Mouse (Mus musculus): Measurements from ENCODE around the gene Pold2. TPM values are rescaled to one million over a fixed set of nuclear protein-coding genes. Genes with fewer than 3 reads are reported as not detected.

Pold2 gene
- polyA plus RNA-seq, 1 experiment from 2014 or later = 64.5 TPM

- H3K27ac ChIP-seq (replicated peaks) = peak within 1 kb of the TSS; percentile 73
- H3K9ac ChIP-seq (replicated peaks) = peak within 1 kb of the TSS; percentile 68
- peaks cover 15% of the 10 kb centered on the region for H3K4me1 ChIP-seq
- H3K4me2 ChIP-seq = peak within 1 kb of the TSS; percentile 94
- WGBS = under 1% methylated on average over 63 of the region's 63 CpGs
- H3K27me3 ChIP-seq (replicated peaks) = no peaks in the 10 kb centered on the region
- peak within 1 kb of the TSS; percentile 52 for H3K4me3 ChIP-seq (replicated peaks)
- H3K9me3 ChIP-seq (replicated peaks) = no peaks in the 10 kb centered on the region
- ATAC-seq (ENCODE audit: low FRiP score) = peak; percentile 96
- no peaks in the 10 kb centered on the region for H3K36me3 ChIP-seq
Observed at GRCm38 (mm10) chr11:5837251-5838246, 40.5 kb downstream of the Pold2 start, which contains the start of gene Polm. Gene Polm, minus strand, starts transcription at chr11:5838016.

GRCm38 (mm10) chr11:5836126-5836525 lies 42.0 kb downstream of the Pold2 start:
- Histone ChIP-seq H3K9me3 (replicated peaks) (no peaks in the 10 kb centered on the region), H3K9ac (replicated peaks) (no peak overlapping the region; the same call in 1 of the 2 replicates), H3K4me3 (replicated peaks) (no peak overlapping the region), H3K36me3 (peaks cover 4% of the 10 kb centered on the region; the same call in 1 of the 2 replicates), H3K27ac (replicated peaks) (no peak overlapping the region), H3K4me2 (no peak overlapping the region), H3K27me3 (replicated peaks) (no peaks in the 10 kb centered on the region), H3K4me1 (peaks cover 15% of the 10 kb centered on the region)
- 48% methylated on average over 1 of the region's 1 CpGs for WGBS
- no peak for ATAC-seq (ENCODE audit: low FRiP score)

- ATAC-seq (ENCODE audit: low FRiP score) = no peak
- 93% methylated on average over 7 of the region's 7 CpGs for WGBS
Observed at GRCm38 (mm10) chr11:5835057-5835456, 43.0 kb downstream of the Pold2 start.

GRCm38 (mm10) chr11:5834506-5834905 lies 43.6 kb downstream of the Pold2 start:
- H3K27me3 ChIP-seq (replicated peaks) = no peaks in the 10 kb centered on the region
- peaks cover 16% of the 10 kb centered on the region for H3K36me3 ChIP-seq
- 92% methylated on average over 9 of the region's 9 CpGs for WGBS
- no peak overlapping the region for H3K4me2 ChIP-seq
- no peak overlapping the region for H3K9ac ChIP-seq (replicated peaks)
- no peak overlapping the region for H3K4me3 ChIP-seq (replicated peaks)
- H3K27ac ChIP-seq (replicated peaks) = no peak overlapping the region
- H3K9me3 ChIP-seq (replicated peaks) = no peaks in the 10 kb centered on the region
- peaks cover 15% of the 10 kb centered on the region for H3K4me1 ChIP-seq
- no peak for ATAC-seq (ENCODE audit: low FRiP score)

More at GRCm38 (mm10) chr11:5835057-5835456, 43.0 kb downstream of the Pold2 start:
- no peak overlapping the region for H3K9ac ChIP-seq (replicated peaks)
- no peak overlapping the region for H3K27ac ChIP-seq (replicated peaks)
- H3K4me2 ChIP-seq = no peak overlapping the region
- no peak overlapping the region for H3K4me3 ChIP-seq (replicated peaks)
- H3K9me3 ChIP-seq (replicated peaks) = no peaks in the 10 kb centered on the region
- H3K36me3 ChIP-seq = peaks cover 12% of the 10 kb centered on the region
- peaks cover 15% of the 10 kb centered on the region for H3K4me1 ChIP-seq
- H3K27me3 ChIP-seq (replicated peaks) = no peaks in the 10 kb centered on the region

GRCm38 (mm10) chr11:5829327-5829726 lies 48.8 kb downstream of the Pold2 start:
- ATAC-seq (ENCODE audit: low FRiP score) = no peak
- 93% methylated on average over 12 of the region's 12 CpGs for WGBS
- Histone ChIP-seq H3K27ac (replicated peaks) (no peak overlapping the region), H3K9ac (replicated peaks) (no peak overlapping the region), H3K4me2 (no peak overlapping the region), H3K27me3 (replicated peaks) (no peaks in the 10 kb centered on the region), H3K36me3 (peaks cover 32% of the 10 kb centered on the region), H3K9me3 (replicated peaks) (no peaks in the 10 kb centered on the region), H3K4me3 (replicated peaks) (no peak overlapping the region), H3K4me1 (no peaks in the 10 kb centered on the region)

- no peak for ATAC-seq (ENCODE audit: low FRiP score)
- Histone ChIP-seq H3K4me2 (no peak overlapping the region), H3K4me3 (replicated peaks) (no peak overlapping the region), H3K27me3 (replicated peaks) (no peaks in the 10 kb centered on the region), H3K27ac (replicated peaks) (no peak overlapping the region), H3K9ac (replicated peaks) (no peak overlapping the region), H3K36me3 (peaks cover 32% of the 10 kb centered on the region), H3K9me3 (replicated peaks) (no peaks in the 10 kb centered on the region), H3K4me1 (no peaks in the 10 kb centered on the region)
- 92% methylated on average over 11 of the region's 11 CpGs for WGBS
Observed at GRCm38 (mm10) chr11:5828509-5829191, 49.4 kb downstream of the Pold2 start.

DNA sequence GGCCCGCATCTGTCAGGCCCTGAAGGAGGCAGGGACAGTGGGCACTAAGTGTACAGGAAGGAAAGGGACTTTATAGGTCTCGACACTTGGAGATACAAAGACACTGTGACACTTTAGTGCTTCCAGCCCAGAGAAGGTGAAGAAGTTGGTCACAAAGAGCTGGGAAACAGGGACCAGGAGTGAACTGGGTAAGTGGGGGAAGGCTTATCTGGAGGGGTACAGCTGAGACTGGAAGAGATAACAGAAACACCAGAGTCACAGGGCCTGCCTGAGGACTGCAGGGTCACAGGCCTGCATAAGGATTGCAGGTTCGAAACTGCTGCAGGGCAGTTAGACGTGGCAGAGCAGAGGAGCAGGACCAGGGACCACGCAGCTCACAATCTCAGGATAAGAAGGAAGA lies 50.2 kb downstream of the Pold2 start:
- Histone ChIP-seq H3K4me1 (no peaks in the 10 kb centered on the region), H3K36me3 (peaks cover 32% of the 10 kb centered on the region), H3K27me3 (replicated peaks) (no peaks in the 10 kb centered on the region), H3K9me3 (replicated peaks) (no peaks in the 10 kb centered on the region), H3K9ac (replicated peaks) (no peak overlapping the region), H3K4me3 (replicated peaks) (no peak overlapping the region), H3K27ac (replicated peaks) (no peak overlapping the region), H3K4me2 (no peak overlapping the region)
- ATAC-seq (ENCODE audit: low FRiP score) = no peak
- whole genome bisulfite sequencing = 96% methylated on average over 5 of the region's 5 CpGs

DNA sequence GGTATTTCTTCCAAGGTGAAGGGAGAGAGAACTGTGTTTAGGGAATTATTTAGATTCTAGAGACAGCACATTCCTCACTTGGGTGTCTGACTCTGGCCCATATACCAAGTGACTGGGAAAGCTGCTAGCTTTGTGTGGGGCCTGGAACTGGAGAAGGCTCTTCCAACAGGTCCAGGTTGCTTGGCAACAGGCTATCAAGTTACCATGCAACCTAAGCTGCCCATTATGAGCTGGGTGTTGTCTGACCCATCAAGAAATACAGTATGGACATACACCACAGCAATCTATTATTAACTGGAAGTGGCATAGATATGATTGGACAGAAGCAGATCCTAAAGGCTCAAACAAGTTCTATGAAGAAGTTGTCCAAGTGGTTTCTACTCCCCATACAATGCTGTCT lies 52.7 kb downstream of the Pold2 start:
- no peak for ATAC-seq (ENCODE audit: low FRiP score)
- Histone ChIP-seq H3K36me3 (peaks cover 20% of the 10 kb centered on the region), H3K9me3 (replicated peaks) (no peaks in the 10 kb centered on the region), H3K27ac (replicated peaks) (no peak overlapping the region), H3K4me1 (no peaks in the 10 kb centered on the region), H3K9ac (replicated peaks) (no peak overlapping the region), H3K4me3 (replicated peaks) (no peak overlapping the region), H3K27me3 (replicated peaks) (no peaks in the 10 kb centered on the region), H3K4me2 (no peak overlapping the region)

Other genes with a start within 250 kb of the Pold2 start
- gene Mrps24, start 162.6 kb downstream of the Pold2 start, polyA plus RNA-seq (2015; fragmentation: Nextera tagmentation; extraction: Ambion mirVana) = 197 and 206 TPM in 2 replicates
- gene Urgcp, start 115.9 kb downstream of the Pold2 start, polyA plus RNA-seq (2015; fragmentation: Nextera tagmentation; extraction: Ambion mirVana) = 33.0 and 34.1 TPM in 2 replicates
- gene Dbnl, start 89.8 kb downstream of the Pold2 start, polyA plus RNA-seq (2015; fragmentation: Nextera tagmentation; extraction: Ambion mirVana) = 131 and 142 TPM in 2 replicates
- 14.4 and 21.9 TPM in 2 replicates for gene Pgam2, start 74.6 kb downstream of the Pold2 start, polyA plus RNA-seq (2015; fragmentation: Nextera tagmentation; extraction: Ambion mirVana)
- 6.5 and 8.5 TPM in 2 replicates for gene Polm, start 40.3 kb downstream of the Pold2 start, polyA plus RNA-seq (2015; fragmentation: Nextera tagmentation; extraction: Ambion mirVana)
- gene Aebp1, start 16.3 kb downstream of the Pold2 start, polyA plus RNA-seq (2015; fragmentation: Nextera tagmentation; extraction: Ambion mirVana) = 22.1 and 24.3 TPM in 2 replicates
- gene Myl7, start 20.5 kb upstream of the Pold2 start, polyA plus RNA-seq (2015; fragmentation: Nextera tagmentation; extraction: Ambion mirVana) = 1.4 and 10.6 TPM in 2 replicates
- gene Gck, start 71.8 kb upstream of the Pold2 start, polyA plus RNA-seq (2015; fragmentation: Nextera tagmentation; extraction: Ambion mirVana) = 3.4 and 4.2 TPM in 2 replicates
- gene Ykt6, start 77.4 kb upstream of the Pold2 start, polyA plus RNA-seq (2015; fragmentation: Nextera tagmentation; extraction: Ambion mirVana) = 84.9 and 87.1 TPM in 2 replicates
- gene Camk2b, start 188.1 kb upstream of the Pold2 start, polyA plus RNA-seq (2015; fragmentation: Nextera tagmentation; extraction: Ambion mirVana) = 113 and 140 TPM in 2 replicates

All from neural tube, embryonic 15.5 days (tissue).